Mouse (Mus musculus) 3T3-L1 (cell line): Measurements from ENCODE around the gene Olfr149.
"Not testable (repeated sequence)": the region's sequence is repeated elsewhere in the genome, so short reads cannot be mapped to it uniquely, and the experiment has no call there.

Source experiments
- DNase-seq: peaks from one replicate; pipeline ENCODE4 v3.0.0-alpha.2; 2015; ENCODE audit warnings: low read depth, low spot score

Olfr149 gene

DNA sequence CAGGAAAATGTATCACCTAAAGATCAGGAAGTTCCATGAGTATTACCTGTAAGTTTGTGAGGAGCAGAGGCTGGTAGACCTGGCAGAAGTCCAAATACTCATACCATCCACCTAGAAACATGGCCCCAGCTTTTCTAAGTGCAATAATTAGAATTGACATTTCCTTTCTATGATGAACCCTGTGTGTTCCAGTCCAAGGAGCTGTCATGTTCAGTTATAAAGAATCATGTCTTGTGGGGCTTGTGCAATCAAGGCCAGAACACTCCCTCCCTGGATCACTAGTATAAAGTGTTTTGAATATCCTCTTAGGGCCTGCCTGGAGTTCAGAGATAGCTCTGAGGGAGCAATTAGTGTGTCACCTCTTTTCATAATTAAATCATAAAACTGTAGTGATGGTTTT is at the start of gene Olfr149:
Gene Olfr149 (minus strand): TSS at position 101 of the 400 bp plus-strand sequence.
- DNase-seq, result no peak

DNA sequence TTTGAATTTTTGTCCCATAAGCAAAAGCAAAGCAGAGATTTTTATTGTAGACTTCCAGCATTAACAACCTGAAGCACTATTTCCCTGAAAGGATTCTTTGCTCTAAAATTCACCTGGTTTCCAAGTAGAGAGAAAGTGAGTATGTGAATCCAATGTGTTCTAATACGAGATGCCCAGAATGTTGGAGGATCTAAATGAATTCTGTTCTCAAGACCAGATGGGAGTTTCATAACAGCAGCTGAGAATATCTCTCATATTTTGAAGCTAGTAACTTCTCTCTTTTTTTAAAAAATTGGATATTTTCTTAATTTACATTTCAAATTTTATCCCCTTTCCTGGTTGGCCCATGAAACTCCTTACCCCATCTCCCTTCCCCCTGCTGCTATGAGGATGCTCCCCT is 39.5 kb upstream of the Olfr149 start:
- DNase-seq, result no peak

DNA sequence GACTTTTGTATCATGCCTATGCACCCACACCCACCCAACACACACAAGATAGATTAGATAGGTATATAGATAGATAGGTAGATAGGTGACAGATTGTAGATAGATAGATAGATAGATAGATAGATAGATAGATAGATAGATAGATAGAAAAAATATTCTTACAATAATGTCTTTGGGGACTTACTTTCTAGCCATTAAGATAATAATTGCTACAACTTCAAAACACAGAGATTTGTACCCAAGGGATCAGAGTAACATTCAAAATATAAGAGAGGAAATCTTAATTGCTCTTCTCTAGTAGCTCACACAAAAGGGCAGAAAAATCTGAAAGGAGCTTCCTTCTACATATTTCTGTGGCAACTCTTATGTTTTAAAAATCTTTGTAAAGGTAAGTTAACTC is 39.0 kb upstream of the Olfr149 start, which contains the start of gene Olfr967:
Gene Olfr967 (plus strand): TSS at position 301 of the 400 bp plus-strand sequence.
- DNase-seq, result no peak

DNA sequence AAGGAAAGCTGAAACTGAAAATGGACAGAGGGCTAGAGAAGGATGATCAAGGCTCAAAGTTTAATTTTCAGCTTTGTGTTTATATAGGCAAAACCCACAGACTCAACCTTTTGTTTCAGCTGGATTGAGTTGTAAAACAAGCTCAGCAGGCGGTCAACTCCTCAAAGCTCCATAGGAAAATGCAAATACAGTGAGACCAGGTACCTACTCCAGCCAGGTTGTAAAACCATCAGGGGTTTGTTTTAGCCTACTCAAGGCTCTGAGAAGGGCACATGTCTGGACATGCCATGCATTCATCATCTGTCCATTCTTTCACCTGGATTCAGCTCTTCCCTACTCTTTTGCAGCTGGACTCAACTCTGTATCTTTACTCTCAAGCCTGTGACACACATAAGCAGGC is 33.8 kb upstream of the Olfr149 start:
- no peak for DNase-seq

DNA sequence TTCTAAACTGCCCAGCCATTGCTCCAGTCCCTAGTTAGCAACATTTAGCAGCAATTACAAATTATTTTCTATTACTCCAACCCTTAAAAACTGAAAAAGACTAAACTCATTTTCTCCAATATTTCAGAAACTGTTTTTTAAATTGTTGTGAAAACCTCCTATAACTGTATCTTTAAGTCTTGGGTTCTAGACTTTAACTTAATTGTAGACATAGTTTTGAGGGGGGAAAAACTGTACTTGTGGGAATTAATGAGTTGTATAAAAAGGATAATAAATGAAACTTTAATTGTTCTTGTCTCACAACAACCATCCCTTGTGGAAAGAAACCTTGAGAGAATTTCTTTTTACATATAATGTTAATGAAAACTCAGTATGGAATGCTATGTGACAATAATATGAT is 23.8 kb upstream of the Olfr149 start, which contains the start of gene Olfr150:
Gene Olfr150 (plus strand): TSS at position 301 of the 400 bp plus-strand sequence.
- DNase-seq, result no peak

DNA sequence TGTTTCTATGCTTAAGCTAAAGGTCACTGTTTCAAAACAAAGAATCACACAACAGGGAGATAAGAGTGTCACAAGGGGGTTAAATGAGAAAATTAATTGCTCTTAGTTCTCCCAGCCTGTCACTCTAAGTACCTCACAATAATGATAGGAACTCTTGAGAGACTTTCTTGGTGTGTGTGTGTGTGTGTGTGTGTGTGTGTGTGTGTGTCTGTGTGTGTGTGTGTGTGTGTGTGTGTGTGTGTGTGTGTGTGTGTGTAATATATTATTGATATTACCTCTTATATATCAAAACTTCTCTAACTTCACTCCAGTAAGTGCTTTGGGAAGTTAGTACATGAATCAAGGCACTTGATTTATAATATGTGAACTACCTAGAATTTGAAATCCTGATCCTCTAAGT is 4.1 kb upstream of the Olfr149 start, which contains the start of gene Olfr965:
Gene Olfr965 (plus strand): TSS at position 301 of the 400 bp plus-strand sequence.
- DNase-seq, result no peak

DNA sequence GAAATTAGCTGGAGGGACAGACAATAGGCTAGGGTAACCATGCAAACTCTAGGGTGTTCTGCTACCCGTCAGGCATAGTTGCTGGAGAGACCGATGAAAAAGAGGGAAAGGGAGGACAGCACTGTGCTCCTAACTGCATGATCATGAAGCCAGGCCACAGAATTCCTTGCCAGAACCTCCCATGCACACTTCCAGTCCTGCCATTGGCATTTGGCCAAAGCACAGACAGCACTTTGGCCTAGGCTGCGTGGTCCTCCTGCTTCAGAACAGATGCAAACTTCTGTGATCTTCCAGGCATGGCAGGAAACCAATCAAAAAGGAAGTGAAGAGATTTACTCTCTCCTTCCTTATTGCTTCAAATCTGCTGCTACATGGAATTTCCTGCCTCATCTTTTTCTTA is 2.0 kb upstream of the Olfr149 start:
- no peak for DNase-seq

DNA sequence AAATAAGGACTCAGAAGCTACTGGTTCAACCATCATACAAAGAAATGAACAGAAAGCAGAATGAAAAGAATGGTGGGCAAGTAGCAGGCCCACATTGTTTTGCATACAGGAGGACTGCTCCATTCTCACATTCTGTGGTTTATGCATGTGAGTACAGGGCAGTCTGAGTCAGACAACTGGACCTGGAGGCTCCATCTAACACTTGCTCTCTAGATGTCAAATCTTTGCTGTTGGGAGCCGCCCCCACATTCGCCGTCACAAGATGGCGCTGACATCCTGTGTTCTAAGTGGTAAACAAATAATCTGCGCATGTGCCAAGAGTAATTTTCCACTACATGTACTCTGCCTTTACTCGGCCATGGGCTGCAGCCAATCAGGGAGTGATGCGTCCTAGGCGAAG is 5.8 kb downstream of the Olfr149 start:
- DNase-seq, result not testable (repeated sequence)

DNA sequence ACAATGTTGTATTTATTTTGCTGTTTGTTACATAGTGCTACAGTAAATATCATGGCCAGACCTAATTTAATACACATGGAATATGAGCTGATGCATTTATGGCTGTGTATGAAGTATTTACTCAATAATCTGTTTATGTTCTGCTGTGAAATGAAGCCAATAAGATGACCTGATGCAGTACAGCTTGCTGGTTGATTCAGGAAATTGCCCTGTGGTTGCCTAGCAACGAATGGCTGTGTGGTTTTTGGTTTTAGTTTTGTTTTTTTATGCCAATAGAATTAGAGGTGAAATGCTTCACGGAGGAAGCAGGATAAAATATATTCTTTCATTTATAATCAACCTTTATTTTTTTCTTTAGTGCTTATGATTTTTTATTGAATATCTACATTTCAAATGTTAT is 27.6 kb downstream of the Olfr149 start:
- no peak for DNase-seq

DNA sequence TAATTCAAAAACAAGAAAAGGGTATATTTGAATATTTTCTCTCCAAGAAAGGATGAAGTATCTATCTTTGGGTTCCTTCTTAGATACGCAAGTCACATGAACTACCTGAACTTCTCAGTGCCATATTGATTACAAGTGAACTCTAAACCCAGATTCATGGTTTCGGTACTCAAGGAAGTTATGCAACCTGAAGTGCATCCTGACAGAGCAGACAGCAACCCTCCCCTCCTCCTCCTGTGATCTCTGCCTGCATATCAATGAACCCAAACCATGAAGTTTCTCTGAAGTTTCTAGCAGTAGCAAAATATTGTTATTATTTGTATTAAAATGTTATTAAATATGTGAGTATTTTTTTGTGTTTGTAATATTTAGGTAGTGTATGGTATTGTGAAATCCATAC is 28.4 kb downstream of the Olfr149 start:
- DNase-seq, result no peak

DNA sequence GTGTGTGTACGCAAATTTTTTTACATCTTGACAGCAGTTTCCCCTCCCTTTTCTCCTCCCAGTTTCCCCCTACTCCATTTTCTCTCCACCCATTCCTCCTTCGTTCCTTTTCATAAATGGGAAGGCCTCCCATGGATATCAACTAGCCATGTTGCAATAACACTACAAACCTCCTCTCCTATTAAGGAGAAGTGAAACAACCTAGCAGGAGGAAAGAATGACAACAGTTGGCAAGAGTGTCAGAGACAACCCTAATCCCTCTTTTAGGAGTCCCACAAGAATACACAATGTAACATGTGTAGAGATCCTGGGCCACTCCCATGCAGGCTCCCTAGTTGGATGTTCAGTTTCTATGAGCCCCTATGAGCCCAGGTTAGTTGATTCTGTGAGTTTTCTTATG is 32.1 kb downstream of the Olfr149 start:
- DNase-seq, result no peak

DNA sequence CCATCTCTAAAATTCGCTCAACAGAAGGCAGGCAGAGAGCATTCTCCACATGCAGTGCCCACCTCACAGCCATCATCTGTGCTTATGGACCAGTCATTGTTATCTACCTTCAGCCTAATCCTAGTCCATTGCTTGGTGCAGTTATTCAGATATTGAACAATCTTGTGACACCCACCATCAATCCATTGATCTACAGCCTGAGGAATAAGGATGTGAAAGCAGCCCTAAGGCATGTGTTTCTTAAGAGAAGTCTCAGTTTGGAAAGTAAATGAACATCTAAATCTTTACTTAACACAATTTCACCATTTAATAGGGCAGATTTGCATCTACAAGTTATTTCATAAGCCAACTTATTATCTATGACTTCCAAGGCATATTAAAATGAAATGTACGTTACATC is 37.2 kb downstream of the Olfr149 start:
- DNase-seq, result no peak

DNA sequence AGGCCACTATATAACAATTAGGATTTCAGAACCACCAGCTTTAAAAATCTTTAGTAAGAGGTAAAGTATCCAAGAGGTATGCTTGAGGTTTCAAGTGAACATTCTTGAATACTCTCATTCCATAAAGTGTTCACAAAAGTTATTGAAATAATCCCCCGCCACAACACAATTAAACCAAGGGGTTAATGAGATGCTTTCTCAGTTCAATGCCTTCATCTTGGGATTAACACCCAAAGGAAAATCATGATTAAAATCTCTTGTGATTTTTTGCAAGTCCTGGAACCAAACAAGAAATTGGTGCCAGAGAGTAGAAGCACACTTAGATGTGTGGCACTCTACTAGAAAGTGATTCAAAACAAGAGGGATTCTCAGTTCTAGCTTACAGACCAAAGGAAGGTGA is 40.0 kb downstream of the Olfr149 start, which contains the start of gene Olfr963:
Gene Olfr963 (plus strand): TSS at position 301 of the 400 bp plus-strand sequence.
- DNase-seq, result no peak

DNA sequence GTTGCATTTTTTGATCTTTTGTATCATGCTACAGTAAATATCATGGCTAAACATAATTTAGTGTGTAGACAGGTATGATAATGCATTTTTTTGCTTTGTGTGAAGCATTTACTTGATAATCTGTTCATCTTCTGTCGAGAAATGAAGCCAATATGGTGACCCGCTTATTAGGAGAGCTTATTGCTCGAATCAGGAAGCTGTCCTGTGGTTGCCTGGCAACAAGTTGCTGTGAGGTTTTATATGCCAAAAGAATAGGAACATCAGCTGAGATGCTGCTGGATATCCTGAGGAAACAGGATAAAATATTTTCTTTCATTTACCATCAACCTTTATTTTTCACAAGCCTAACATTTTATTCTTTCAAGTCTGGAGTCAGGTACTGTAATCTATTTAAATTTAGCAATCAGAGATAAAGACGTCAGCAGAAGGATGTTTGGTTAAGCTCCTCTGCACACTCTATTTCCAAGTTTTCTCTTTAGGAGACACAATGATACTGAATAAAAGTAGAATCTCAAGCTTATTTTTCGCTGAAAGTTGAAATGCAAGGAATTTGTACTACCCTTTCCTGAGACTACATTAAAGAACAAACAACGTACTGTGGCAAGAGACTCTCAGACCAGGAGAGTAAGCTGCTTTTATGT is 52.0 kb downstream of the Olfr149 start:
- no peak for DNase-seq
